Mouse (Mus musculus) cortical plate, adult 2 months (tissue): Measurements from ENCODE around the gene Cryba4.

Source experiments
- CTCF ChIP-seq: fragments of 200-500 bp; IDR thresholded peaks from 2 replicates; pipeline ENCODE4 v1.5.1; 2011; ENCODE audit warnings: mild to moderate bottlenecking, control low read depth, low read length; ENCODE audit not compliant: insufficient read depth; ENCODE audit errors: extremely low read depth
- POLR2A ChIP-seq: fragments of 200-500 bp; IDR thresholded peaks from 2 replicates; pipeline ENCODE4 v1.6.1; 2011; ENCODE audit warnings: mild to moderate bottlenecking, low read length, control low read depth; ENCODE audit not compliant: insufficient read depth; ENCODE audit errors: extremely low read depth

- no peak for TF ChIP-seq POLR2A
- no peak for TF ChIP-seq CTCF
Observed at GRCm38 (mm10) chr5:112285548-112286085, 33.3 kb upstream of the Cryba4 start.
